Mouse (Mus musculus) lung, adult 18-20 months (tissue): ENCODE data around the gene Snai1.

Experiments
- DNase-seq, 2 experiments: peaks; one replicate each; pipeline ENCODE4 v3.0.0; 2022; ENCODE audit warnings: mixed read lengths in 2 of 2

Gene Snai1

DNA sequence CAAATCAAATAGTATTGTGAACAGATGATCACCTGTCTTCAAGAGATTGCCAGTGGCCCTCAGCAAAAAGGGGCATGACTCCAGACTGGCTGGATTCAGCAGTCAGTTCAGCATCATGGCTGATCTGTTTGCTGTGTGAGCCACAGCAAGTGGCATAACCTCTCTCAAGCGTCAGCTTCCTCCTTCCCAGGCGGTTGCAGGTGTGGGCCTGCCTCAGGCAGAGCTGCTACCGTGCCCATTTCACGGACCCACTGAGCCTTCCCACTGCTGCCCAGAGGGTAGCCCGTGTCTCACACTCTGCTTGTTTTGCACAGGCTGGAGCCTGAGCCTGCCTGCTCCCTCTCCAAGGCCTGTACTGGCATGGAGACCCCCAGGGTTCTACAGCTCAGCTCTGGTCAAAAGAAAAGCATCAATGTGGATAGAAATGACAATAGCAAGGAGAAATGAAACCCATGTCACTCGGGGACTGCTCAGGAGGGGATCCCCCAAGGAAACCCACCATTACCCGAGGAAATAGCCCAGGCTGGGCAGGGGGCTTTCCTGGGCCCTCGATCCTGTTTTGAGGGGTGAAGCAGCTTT lies 13.4 kb downstream of the Snai1 start:
- DNase-seq, result no peak

DNA sequence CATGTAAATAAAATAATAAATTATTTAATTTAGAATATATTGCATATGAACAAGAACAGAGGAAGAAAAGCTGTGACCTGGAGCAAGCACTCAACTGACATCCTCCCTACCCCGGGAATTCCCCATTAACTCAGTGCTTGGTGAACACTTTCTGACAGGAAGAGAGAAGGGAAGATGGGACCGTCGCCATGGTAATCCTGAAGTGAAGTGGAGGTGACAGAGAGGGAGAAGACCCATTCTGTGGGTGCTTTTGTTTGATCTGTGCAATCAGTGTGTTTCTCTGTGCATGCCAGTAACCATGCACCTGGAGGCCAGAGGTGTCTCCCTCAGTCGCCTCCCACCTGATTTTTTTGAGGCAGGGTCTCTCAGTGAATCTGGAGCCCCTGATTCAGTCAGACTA lies 14.3 kb downstream of the Snai1 start:
- DNase-seq, result no peak

DNA sequence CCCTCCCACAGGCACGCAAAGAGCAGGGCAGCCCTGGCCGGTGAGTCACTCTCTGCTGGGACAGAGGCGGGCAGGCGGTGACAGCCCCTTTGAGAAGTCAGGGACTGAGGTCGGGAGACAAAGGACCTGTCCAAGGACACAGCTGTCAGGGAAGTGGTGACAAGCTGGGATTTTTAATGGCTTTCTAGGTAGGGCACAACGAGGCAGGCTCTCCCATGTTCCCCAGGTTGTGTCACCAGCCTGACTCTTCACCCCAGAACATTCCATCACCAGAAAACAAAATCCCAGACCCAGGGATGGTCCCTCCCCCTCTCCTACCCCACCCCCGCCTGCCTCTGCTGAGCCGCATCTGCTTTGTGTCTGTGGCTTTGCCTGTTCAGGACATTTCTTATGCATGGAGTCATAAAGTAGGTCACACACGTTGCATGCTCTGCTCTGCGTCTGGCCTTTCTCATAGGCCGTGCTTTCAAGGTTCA lies 15.0 kb downstream of the Snai1 start:
- no peak for DNase-seq

DNA sequence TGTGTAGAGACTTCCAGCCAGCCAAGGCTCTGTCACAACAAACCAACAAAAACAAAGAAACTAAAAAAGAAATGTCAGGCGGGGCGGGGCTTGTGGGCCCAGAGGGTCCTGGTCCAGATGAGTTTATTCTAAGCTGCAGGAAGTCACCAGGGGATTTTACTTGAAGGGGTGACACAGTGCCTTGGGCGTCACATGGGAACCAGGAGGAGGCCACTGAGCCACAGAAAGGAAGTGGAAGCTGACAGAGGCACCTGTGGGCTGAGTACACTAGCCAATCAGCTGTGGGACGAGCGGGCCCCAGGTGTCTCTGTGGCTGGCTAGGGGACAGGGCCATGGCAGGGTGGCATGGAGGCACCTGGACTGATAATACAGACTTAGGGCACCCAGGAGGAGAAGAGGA lies 17.8 kb downstream of the Snai1 start:
- DNase-seq, result no peak

DNA sequence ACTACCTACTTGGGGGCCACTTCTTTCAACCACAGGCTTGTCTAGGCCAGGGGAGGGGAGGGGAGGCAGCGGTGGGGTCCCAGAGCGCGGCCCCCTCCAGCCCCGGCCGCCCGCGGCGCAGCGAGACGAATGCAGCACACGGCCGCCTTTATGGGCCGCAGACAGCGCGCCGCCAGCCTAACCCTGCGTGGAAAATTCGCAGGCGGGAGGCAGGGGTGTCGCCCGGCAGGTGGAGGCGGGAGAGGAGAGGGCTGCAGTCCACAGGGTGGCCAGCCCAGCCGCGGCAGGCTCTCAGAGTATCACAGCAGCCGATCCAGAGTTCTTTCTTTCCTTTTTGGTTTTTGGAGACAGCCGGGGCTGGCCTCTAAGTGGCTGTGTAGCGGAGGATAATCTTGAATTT lies 21.4 kb downstream of the Snai1 start:
- DNase-seq, result no peak

DNA sequence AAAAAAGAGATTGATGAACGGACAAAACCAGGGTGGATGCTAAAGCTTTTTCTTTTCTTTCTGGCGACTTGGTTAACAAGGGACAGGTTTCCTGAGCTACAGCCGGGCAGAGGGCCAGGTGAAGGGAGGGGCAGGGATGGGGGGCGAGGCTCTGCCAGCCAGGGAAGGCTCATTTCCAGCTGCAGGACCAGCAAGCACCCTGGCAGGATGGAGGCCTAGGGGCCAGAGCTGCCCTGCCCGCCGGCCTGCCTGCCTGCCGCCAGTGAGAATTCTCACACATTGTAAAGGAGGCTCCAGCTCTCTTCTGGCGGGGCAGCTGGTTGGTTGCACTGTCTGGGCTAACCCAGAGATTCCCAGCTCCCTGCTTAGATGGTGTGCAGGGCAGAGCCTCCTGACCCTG lies 24.1 kb downstream of the Snai1 start:
- no peak for DNase-seq

DNA sequence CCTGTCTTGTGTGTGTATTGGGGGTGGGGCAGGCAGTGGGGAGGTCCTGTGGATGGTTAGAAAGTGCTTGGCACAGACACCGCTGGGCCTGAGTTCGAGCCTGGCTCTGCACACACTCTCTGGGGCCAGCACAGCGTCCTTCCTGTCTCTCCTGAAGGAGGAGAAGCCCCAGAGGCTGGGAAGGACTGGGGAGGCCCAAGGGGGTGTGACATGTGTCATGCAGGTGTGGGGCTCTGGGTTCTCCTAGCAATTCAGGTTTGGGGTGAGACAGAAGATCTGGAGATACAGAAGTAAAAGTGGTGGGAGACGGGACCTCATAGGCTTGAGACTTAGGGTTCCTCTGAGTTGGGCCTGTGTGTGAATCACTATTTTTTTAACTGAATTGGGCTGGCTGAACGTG lies 25.0 kb downstream of the Snai1 start:
- DNase-seq, result no peak

DNA sequence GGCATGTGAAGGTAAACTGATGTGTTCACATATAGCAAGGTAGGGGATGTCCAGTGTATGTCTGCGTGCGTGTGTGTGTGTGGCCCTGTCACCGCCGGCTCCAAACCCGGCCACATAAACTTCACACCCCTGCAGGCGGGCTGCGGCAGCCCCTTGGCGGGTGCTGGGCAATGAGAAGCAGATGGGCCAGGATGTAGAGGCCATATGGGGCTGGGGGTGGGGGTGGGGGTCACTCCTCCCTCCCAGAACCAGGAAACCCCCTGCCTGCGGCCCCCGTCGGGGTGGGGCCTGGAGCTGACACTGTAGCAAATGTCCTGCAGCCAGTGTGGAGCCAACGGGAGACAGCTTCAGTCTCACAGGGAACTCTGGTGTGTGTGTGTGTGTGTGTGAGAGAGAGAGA lies 25.7 kb downstream of the Snai1 start:
- DNase-seq, result no peak

DNA sequence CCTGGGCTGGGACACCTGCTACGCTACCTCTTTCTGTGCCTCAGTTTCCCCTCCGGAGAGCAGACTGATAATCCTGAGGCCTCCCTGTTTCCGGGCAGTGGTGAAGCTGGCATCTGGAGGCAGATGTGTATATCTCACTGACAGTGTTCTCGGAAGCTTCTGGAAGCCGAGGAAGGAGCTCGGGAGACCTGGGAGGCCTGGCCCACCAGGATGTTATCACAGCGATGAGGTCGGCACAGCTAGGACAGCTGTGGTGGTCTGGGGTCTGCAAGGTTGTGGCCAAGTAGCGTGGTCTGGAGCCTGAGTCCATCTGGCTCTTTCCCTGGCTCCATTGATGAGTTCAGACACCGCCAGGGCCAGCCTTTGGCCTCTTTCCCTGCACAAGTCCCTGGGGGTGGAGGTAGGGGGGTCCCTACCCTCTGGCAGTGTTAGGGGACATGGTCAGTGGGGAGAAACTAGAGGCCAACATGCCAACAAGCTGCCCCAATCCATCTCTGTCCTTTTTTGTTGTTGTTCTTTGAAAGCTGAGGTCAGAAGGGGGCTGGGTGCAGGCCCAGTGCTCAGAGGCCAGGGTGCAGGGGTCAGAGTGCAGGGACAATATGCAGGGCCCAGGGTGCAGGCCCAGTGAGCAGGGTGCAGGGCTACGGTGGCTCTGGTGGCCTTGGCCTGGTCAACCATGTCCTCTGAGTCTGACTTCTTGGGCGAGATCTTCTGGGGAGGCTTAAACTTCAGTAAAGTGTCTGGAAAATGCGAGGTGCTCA lies 26.7 kb downstream of the Snai1 start:
- no peak for DNase-seq

DNA sequence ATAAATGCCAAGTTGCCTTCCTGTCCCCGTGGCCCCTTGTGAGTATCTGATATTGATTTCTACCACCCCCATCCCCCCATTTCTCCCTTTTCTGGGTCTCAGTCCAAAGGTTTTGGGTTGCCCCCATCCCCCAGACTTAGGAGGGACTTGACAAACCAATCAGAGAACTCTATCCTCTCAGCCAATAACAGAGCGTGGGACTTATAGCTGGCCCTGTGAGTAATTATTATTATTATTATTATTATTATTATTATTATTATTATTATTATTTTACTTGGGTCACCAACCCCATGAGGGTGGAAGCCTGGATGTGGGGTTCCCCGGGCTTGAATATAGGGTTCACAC lies 27.3 kb downstream of the Snai1 start:
- no peak for DNase-seq

DNA sequence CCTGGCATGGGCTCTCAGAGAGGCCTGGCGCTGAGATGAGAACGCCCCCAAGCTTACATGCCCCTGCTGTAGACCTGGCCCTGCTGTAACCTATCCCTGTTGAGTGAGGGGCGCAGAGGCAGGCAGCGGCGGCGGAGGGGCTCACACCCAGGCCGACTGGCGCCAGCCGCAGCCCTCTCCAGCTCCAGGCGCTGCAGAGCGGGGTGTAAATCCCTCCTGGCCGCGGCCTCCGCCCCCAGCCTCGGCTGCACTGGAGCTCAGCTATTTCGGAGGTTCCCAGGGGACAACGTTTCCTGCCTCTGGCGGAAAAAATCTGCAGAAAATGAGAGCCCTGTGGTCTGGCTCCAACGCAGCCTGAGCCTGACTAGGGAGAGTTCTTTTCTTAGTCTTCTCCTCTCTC lies 27.7 kb downstream of the Snai1 start:
- DNase-seq, result peak in 1 of 2 experiments; percentile 29

DNA sequence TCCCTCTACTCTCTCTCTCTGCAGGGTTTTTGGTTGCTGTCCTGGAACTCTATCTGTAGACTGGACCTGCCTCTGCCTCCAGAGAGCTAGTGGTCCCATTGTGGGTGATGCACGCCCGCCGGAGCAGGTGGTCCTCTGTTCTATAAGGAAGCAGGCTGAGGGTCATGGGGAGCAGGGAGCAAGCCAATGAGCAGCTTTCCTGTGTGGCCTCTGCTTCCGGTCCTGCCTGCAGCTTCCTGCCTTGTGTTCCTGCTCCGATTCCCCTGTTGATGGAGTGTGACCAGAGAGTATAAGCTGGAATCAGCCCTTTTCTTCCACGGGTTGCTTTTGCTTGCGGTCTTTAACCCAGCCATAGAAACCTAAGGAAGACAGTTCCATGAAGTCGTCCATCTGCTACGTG lies 30.1 kb downstream of the Snai1 start:
- DNase-seq, result no peak

DNA sequence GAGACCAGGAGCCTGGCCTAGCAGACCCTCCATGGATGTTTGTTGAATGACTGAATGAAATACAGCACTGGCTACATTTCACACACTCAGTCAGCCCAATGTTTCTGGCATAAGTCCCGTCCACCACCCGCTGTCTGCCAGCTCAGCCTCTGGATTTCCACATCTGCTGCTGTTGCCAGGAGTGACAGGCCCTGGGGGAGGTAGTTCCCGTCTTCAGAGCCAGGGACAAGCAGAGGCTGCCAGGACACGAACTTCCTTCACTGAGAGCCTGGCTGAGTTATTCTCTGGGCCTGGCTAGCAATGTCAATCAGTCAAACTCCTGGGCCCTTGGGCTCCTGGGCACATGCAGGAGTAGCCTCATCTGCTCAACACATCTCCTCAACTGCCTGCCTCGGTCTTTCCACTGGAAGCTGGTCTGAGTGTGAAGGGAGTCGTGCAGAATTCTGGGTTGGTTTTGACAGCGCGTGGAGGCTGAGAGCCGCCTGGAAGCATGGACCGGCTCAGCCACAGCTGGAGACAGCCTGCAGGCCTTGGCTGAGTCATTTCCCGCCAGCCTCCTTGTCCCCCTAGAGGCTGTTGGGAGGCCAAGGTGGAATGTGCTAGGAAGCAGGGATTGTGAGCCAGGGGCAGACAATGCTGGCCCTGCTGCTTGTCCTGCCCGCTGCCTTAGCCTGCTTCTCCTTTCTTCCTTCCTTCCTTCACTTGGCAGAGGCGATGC lies 32.1 kb downstream of the Snai1 start:
- peak; percentile 84 to 85 for DNase-seq

DNA sequence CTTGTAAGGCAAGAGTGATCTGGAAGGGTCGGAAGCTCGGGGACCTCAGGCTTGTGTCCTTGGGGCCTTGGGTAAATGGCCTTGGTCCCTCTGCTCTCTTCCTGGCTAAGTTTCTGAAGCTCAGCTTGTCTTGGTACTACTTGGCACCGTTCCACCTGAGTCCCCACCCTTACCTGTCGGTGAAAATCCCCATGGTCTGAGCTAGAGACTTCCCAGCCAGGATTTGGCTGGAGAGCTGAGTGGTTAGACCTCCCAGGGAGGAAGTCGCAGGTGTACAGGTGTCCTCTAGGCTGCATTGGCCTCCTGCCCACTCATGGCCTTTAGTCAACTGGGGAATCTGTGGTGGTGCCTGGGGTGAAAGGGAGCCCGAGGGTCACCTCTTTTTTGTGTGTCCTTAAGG lies 32.8 kb downstream of the Snai1 start:
- no peak for DNase-seq

DNA sequence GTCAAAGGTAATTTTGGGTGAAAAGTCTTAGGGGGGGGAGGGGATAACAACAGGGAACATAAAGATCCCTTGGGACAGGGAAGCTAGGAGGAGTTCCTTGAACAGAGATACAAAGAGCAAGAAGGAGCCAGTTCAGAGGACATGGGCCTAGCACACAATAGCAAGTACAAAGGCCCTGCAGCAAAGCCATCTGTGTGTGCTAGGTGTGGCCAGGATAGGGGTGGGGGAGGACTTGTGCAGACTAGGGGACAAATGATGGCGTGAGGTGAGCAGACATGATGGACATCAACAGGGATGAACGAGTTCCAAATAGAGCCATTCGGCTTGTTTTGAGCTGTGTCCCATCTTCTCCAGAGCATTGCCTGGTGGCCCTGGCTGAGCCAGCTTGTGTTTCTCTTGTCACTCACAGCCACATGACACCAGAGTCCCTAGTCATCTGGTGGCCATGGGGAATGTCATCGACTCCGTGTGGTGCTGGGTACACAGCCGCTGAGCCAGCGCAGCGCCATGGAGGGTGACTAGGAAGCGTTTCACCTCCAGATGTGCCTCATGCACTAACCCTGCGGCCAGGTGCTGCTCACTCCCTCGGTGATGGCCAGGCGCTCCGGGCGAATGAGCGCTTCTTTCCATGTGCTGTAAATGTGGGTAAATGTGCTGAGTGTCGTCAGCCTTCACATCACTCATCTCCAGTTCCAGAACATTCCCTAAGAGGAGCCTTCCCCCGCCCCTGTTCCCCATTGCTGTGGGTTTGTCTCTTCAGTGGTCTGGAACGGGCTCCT lies 33.6 kb downstream of the Snai1 start:
- DNase-seq, result no peak

DNA sequence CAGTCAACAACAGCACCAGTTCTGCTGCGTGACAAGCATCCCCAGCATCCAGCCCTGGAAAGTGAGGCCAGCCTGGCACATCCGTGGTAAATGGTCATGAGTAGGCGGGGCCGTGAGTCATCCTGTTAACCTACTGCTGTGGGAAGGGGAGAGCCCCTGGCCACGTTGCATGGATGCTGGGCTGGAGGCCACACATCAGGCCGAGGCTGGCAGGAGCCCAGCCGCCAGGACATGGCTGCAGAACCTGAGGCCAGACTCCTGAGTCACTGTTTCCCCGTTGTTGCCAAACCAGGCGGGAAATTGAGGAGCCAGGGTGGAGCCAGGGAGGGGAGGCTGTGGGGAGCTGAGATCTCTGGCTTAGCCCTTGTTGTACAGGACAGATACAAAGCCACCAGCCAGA lies 36.8 kb downstream of the Snai1 start:
- peak; percentile 58 to 69 for DNase-seq

DNA sequence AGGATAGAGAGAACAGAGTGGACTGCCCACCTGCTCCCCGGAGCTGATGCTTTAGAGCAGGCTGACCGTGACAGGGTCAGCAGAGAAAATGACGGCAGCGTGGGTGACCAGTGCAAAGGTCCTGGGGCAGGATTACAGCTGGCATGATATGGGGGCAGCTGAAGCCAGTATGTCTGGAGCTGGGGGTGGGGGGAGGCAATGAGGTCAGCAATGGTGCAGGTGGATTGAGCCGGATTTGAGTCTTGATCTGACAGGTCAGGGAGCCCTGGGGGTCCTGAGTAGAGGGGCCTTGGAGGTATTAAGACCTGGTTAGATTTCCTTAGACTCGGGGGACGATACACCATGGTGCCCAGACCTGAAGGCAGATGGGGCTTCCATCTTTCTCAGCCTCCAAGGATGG lies 37.6 kb downstream of the Snai1 start:
- DNase-seq, result no peak

DNA sequence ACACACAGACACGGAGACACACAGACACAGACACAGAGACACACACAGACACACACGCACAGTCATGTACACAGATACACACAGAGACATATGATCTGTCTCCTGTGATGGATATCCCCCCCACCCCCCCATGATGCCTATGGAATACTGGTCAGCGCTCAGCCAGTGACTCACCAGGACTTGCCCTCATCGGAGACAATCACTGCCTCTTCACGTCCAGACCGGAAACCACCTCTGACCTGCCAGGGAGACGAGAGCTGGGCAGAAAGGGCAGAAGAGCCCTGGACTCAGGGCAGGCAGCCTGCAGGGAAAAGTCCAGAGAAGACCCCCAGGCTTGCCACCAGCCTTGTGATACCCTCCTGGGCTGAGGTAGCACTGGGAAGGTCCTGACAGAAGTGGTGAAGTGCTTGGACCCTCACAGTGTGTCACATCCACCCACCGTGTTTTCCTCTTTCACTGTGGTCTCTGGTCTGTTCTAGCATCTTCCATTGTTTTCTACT lies 38.2 kb downstream of the Snai1 start:
- no peak for DNase-seq

DNA sequence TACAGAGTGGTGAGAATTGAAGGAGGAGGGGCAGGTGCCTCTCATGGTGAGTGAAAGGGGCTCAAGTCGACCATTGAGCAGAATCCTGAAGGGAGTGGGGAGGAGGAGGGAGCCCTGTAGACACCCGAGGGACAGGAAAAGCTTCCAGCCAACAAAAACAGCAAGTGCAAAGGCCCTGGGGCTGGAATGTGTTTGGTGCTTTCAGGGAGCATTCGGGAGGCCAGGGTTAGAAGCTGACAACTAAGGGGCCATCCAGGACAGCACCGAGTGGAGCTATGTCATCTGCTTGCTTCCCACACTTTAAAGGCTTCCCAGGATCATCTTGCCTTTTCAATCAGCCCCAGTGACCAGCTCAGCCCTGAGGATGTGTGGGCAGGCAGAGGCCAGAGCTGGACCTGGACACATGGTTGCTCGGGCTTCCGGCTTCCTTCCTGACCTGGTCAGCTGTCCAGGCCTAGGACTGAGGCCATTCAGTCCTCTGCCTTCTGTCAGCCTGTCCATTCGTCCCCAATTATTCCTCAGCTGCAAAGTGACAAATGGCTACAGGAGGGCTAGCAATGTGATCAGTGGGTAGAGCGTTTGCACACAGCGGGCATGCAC lies 39.3 kb downstream of the Snai1 start:
- no peak for DNase-seq

DNA sequence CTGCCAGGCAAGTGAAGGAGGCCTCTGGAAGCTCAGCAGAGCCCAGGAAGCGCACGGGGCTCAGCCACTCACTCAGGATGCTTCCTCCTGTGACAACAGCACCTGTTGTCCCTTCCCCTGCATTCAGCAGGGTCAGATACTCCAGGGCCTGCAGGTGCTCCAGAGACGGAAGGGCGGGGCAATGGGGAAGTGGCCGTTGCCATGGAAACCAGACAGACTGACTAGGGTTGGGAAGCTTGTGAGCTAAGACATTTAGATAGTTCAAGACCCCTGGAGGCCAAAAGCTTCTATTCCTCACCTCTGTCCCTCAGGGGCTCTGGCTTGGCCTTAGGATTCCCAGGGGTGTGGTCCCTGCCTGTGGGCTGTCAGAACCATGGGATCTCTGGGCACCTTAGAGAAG lies 40.5 kb downstream of the Snai1 start:
- no peak for DNase-seq

DNA sequence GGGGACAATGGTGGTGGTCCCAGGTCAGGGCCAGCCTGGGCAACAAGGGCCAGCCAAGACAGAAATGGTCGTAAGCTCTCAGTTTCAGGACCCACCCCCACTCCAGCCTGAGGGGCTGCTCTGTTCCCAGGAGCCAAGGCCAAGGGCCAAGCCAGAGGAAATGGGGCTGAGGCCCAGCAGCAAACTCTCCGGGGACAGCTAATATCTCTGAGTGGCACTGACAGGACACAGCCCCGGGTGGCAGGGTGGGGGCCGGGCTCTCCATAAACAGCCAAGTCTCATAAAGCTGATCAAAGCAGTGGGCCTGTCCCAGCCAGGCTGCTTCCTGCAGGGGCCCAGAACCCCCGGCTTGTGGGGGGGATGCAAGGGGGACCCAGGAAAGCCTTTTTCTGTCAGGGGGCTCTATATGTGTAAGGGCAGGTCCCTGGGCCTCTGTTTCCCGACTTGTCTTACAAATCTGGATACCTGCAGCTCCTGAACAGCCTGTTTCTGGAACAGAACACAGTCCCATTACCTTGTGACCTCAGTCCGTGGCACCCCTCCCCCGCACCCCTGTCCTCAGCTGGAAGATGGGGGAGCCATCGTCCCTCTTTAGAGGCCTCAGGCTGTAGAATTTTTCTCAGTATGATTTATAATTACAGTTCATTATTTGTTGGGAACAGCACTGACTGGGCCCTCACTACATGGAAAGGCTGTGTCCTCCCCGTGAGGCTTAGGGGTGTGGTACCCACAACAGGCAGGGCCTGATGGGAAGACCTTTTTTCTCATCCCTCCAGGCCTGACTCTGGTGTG lies 45.4 kb downstream of the Snai1 start:
- DNase-seq, result peak; percentile 62 to 67

DNA sequence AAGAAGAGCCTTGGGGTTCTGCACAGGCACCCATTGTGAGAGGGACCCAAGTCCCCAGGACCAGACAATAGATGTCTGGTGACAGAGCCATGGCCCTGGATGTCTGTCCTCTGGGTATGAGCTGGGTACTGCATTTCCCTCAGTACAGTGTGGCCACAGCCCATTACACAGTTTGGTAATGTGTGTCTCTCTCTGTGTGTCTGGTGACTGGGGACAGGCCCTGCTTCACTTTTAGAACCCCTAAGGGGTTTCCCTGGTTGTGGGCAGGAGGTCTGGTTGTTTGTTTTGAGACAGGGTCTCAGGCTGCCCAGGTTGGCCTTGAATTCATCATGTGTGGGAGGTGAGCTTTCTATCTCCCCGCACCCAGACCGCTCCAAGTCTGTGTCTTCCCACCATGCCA lies 47.3 kb downstream of the Snai1 start:
- no peak for DNase-seq
